Mouse (Mus musculus): ENCODE results near the gene Atp8a2.

GRCm38 (mm10) chr14:59715695-59716442 lies 481.1 kb downstream of the Atp8a2 start:
- TF ChIP-seq POLR2A (IDR thresholded peaks at IDR 0.05; ENCODE audit: borderline replicate concordance, insufficient read depth, low read length): no peak
- TF ChIP-seq CTCF (IDR thresholded peaks at IDR 0.05; ENCODE audit: borderline replicate concordance, insufficient read depth, low read depth, low read length): no peak

All from cerebellum, adult 2 months (tissue).